In genomic region chr2:170017302-170017701, GRCm38 (mm10) we compare ENCODE assay signal across 18 mouse cellular contexts.
DNase-seq lines count a peak whose midpoint lies in the region; ATAC-seq lines count a peak whose summit lies in the region.
"Had no signal": no experiment of that assay in that cellular context is flagged by ENCODE, and none has a peak within 500 bp of the region (broad histone marks: within the 10 kb centered on the region; RNA-seq: fewer than 3 reads in every experiment).

No protein-coding gene starts in this region.

- H3K4me1 ChIP-seq in hindbrain, embryonic 13.5 days (replicated peaks), result peaks cover 19% of the 10 kb centered on the region
- peaks cover 5% of the 10 kb centered on the region; the same call in 1 of the 2 replicates for H3K4me1 ChIP-seq in hindbrain, embryonic 14.5 days (replicated peaks; ENCODE audit: control insufficient read depth, insufficient read depth, low read length)
- peaks cover 11% of the 10 kb centered on the region for H3K4me1 ChIP-seq in midbrain, embryonic 14.5 days (ENCODE audit: control insufficient read depth, insufficient read depth, low read length)
- peaks cover 1% of the 10 kb centered on the region; the same call in 1 of the 2 replicates for H3K4me1 ChIP-seq in midbrain, embryonic 11.5 days (ENCODE audit: control insufficient read depth, insufficient read depth, low read length)
- H3K4me1 ChIP-seq in embryonic facial prominence, embryonic 15.5 days, result peaks cover 7% of the 10 kb centered on the region
- H3K4me1 ChIP-seq: heart, embryonic 15.5 days; liver, embryonic 13.5 days had no signal

- no peaks in the 10 kb centered on the region for H3K9me3 ChIP-seq in hindbrain, embryonic 13.5 days
- H3K9me3 ChIP-seq in hindbrain, embryonic 14.5 days (ENCODE audit: control insufficient read depth, low read length), result no peaks in the 10 kb centered on the region
- no peaks in the 10 kb centered on the region for H3K9me3 ChIP-seq in midbrain, embryonic 14.5 days (ENCODE audit: control insufficient read depth, low read length)
- no peaks in the 10 kb centered on the region for H3K9me3 ChIP-seq in midbrain, embryonic 11.5 days (ENCODE audit: control insufficient read depth, low read length)
- H3K9me3 ChIP-seq in embryonic facial prominence, embryonic 15.5 days (replicated peaks), result no peaks in the 10 kb centered on the region
- H3K9me3 ChIP-seq: forebrain, embryonic 13.5 days; heart, embryonic 15.5 days; limb, embryonic 13.5 days; liver, embryonic 13.5 days; lung, embryonic 15.5 days had no signal

- ATAC-seq in hindbrain, embryonic 13.5 days (ENCODE audit: low FRiP score), result no peak
- ATAC-seq in hindbrain, embryonic 14.5 days (ENCODE audit: low FRiP score), result no peak
- no peak for ATAC-seq in midbrain, embryonic 14.5 days (ENCODE audit: low FRiP score, low TSS enrichment)
- ATAC-seq in midbrain, embryonic 11.5 days (ENCODE audit: low FRiP score), result no peak
- no peak; the same call in 1 of the 2 replicates for ATAC-seq in embryonic facial prominence, embryonic 15.5 days (ENCODE audit: insufficient number of reproducible peaks, low FRiP score, low TSS enrichment, low read depth)
- ATAC-seq: forebrain, embryonic 13.5 days; intestine, embryonic 16.5 days had no signal

- H3K9ac ChIP-seq in hindbrain, embryonic 13.5 days, result no peak overlapping the region
- H3K9ac ChIP-seq in hindbrain, embryonic 14.5 days, result no peak overlapping the region
- H3K9ac ChIP-seq in midbrain, embryonic 14.5 days (replicated peaks; ENCODE audit: low read length), result no peak overlapping the region
- no peak overlapping the region for H3K9ac ChIP-seq in midbrain, embryonic 11.5 days (ENCODE audit: low read length)
- H3K9ac ChIP-seq in embryonic facial prominence, embryonic 15.5 days, result no peak overlapping the region
- H3K9ac ChIP-seq: forebrain, embryonic 13.5 days; heart, embryonic 15.5 days; limb, embryonic 13.5 days; liver, embryonic 13.5 days; lung, embryonic 15.5 days had no signal

- no peak for DNase-seq in hindbrain, embryonic 14.5 days (ENCODE audit: low spot score)
- peak; percentile 61 for DNase-seq in midbrain, embryonic 14.5 days
- no peak for DNase-seq in midbrain, embryonic 11.5 days (ENCODE audit: low spot score, missing footprints)
- peak; percentile 92 for DNase-seq in retina, postnatal 1 day
- DNase-seq in gastrocnemius, postnatal 4 days (ENCODE audit: low spot score in 2 of 2), result no peak
- DNase-seq: cerebellum, adult 8-10 months; gastrocnemius, postnatal 25 days; heart, postnatal 4 days; liver, embryonic 13.5 days; thymus, postnatal 25 days had no signal

- H3K36me3 ChIP-seq in hindbrain, embryonic 13.5 days, result no peaks in the 10 kb centered on the region
- H3K36me3 ChIP-seq in hindbrain, embryonic 14.5 days (replicated peaks; ENCODE audit: control insufficient read depth, insufficient read depth), result no peaks in the 10 kb centered on the region
- no peaks in the 10 kb centered on the region for H3K36me3 ChIP-seq in midbrain, embryonic 14.5 days (ENCODE audit: control insufficient read depth, insufficient read depth, low read length)
- no peaks in the 10 kb centered on the region for H3K36me3 ChIP-seq in midbrain, embryonic 11.5 days (ENCODE audit: control insufficient read depth, insufficient read depth, low read length)
- no peaks in the 10 kb centered on the region for H3K36me3 ChIP-seq in embryonic facial prominence, embryonic 15.5 days
- H3K36me3 ChIP-seq: heart, embryonic 15.5 days; limb, embryonic 13.5 days; liver, embryonic 13.5 days; lung, embryonic 15.5 days had no signal

- no peaks in the 10 kb centered on the region for H3K27me3 ChIP-seq in hindbrain, embryonic 13.5 days
- H3K27me3 ChIP-seq in hindbrain, embryonic 14.5 days (ENCODE audit: control insufficient read depth, insufficient read depth, low read length), result no peaks in the 10 kb centered on the region
- no peaks in the 10 kb centered on the region for H3K27me3 ChIP-seq in midbrain, embryonic 14.5 days (ENCODE audit: control insufficient read depth, insufficient read depth, low read length)
- H3K27me3 ChIP-seq in midbrain, embryonic 11.5 days (ENCODE audit: control insufficient read depth, insufficient read depth, low read length), result no peaks in the 10 kb centered on the region
- H3K27me3 ChIP-seq in embryonic facial prominence, embryonic 15.5 days, result no peaks in the 10 kb centered on the region
- H3K27me3 ChIP-seq: forebrain, embryonic 13.5 days; heart, embryonic 15.5 days; limb, embryonic 13.5 days; liver, embryonic 13.5 days; lung, embryonic 15.5 days had no signal

- H3K4me2 ChIP-seq in hindbrain, embryonic 13.5 days, result no peak overlapping the region
- H3K4me2 ChIP-seq in hindbrain, embryonic 14.5 days (replicated peaks), result no peak overlapping the region
- no peak overlapping the region for H3K4me2 ChIP-seq in midbrain, embryonic 14.5 days (ENCODE audit: low read length)
- H3K4me2 ChIP-seq in midbrain, embryonic 11.5 days, result no peak overlapping the region
- H3K4me2 ChIP-seq in embryonic facial prominence, embryonic 15.5 days (replicated peaks), result no peak overlapping the region
- H3K4me2 ChIP-seq: forebrain, embryonic 13.5 days; heart, embryonic 15.5 days; limb, embryonic 13.5 days; liver, embryonic 13.5 days; lung, embryonic 15.5 days had no signal

- WGBS in hindbrain, embryonic 13.5 days, result 32% methylated on average over 6 of the region's 6 CpGs
- 30% methylated on average over 6 of the region's 6 CpGs for WGBS in hindbrain, embryonic 14.5 days
- WGBS in midbrain, embryonic 14.5 days, result 19% methylated on average over 6 of the region's 6 CpGs
- 43% methylated on average over 6 of the region's 6 CpGs for WGBS in midbrain, embryonic 11.5 days
- 27% methylated on average over 6 of the region's 6 CpGs for WGBS in embryonic facial prominence, embryonic 15.5 days

- H3K27ac ChIP-seq in hindbrain, embryonic 13.5 days, result peak overlapping the region; percentile 58; the same call in 1 of the 2 replicates
- H3K27ac ChIP-seq in hindbrain, embryonic 14.5 days, result no peak overlapping the region
- H3K27ac ChIP-seq in midbrain, embryonic 14.5 days (replicated peaks; ENCODE audit: low read depth, low read length), result peak overlapping the region; percentile 46; the same call in 1 of the 2 replicates
- H3K27ac ChIP-seq in midbrain, embryonic 11.5 days (ENCODE audit: low read depth, low read length), result no peak overlapping the region
- 0 out of 2 replicates have a peak overlapping the region, but pooled peaks have one; percentile 34 for H3K27ac ChIP-seq in embryonic facial prominence, embryonic 15.5 days (replicated peaks)
- H3K27ac ChIP-seq: forebrain, embryonic 13.5 days; heart, embryonic 15.5 days; limb, embryonic 13.5 days; liver, embryonic 13.5 days; lung, embryonic 15.5 days; macrophage had no signal

- no peak overlapping the region for H3K4me3 ChIP-seq in hindbrain, embryonic 13.5 days
- H3K4me3 ChIP-seq in hindbrain, embryonic 14.5 days (replicated peaks; ENCODE audit: low read length), result no peak overlapping the region
- H3K4me3 ChIP-seq in midbrain, embryonic 14.5 days (replicated peaks; ENCODE audit: low read depth, low read length), result no peak overlapping the region
- H3K4me3 ChIP-seq in midbrain, embryonic 11.5 days (ENCODE audit: low read depth, low read length), result no peak overlapping the region
- H3K4me3 ChIP-seq in embryonic facial prominence, embryonic 15.5 days (replicated peaks), result no peak overlapping the region
- H3K4me3 ChIP-seq: forebrain, embryonic 13.5 days; heart, embryonic 15.5 days; limb, embryonic 13.5 days; liver, embryonic 13.5 days; lung, embryonic 15.5 days had no signal

Comparison
In these comparisons a context has a peak if more than half of its experiments do, and no peak if none do; other contexts are left out.
1. H3K27ac ChIP-seq: peak in hindbrain, embryonic 13.5 days (single experiment), midbrain, embryonic 14.5 days (single experiment) and embryonic facial prominence, embryonic 15.5 days (single experiment); none in hindbrain, embryonic 14.5 days (single experiment) and midbrain, embryonic 11.5 days (single experiment).
2. DNase-seq: peak in midbrain, embryonic 14.5 days (single experiment) and retina, postnatal 1 day (single experiment); none in hindbrain, embryonic 14.5 days (single experiment), midbrain, embryonic 11.5 days (single experiment) and gastrocnemius, postnatal 4 days (0 of 2).